17 mouse cellular contexts compared by ENCODE assay signal in the genomic region with DNA sequence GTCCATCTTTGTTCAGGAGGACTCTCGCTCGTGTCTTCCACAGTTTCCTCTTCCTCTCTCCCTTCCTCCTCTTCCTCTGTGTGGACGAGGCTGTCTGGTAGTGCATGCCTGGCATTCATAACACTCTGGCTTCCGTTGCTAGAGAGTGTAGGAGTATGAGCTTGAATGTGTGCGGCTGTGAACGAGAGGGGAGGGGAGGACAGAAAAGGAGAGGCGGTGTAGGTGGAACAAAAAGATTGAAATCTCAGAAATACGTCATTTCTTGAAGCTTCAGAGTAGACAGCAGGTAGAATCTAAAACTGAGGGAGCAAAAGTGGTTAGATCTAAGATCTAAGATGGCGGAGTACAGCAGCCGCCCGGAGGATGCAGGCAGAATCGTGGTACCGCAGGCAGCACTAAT.
A peak's percentile ranks its signal among the peaks of the same experiment; 100 is the strongest.
DNase-seq lines count a peak whose midpoint lies in the region; ATAC-seq and TF ChIP-seq lines count a peak whose summit lies in the region.
"Had no signal": no experiment of that assay in that cellular context is flagged by ENCODE, and none has a peak within 500 bp of the region (broad histone marks: within the 10 kb centered on the region; RNA-seq: fewer than 3 reads in every experiment).

No protein-coding gene starts in this region.

- no peak for ATAC-seq in liver, embryonic 11.5 days (replicated peaks; ENCODE audit: low FRiP score)
- ATAC-seq in liver, embryonic 14.5 days (ENCODE audit: insufficient read depth): no peak

- H3K9me3 ChIP-seq in liver, embryonic 11.5 days (ENCODE audit: control insufficient read depth, low read length): no peaks in the 10 kb centered on the region
- no peaks in the 10 kb centered on the region for H3K9me3 ChIP-seq in liver, embryonic 14.5 days (ENCODE audit: control insufficient read depth, low read length)
- H3K9me3 ChIP-seq: embryonic facial prominence, embryonic 10.5 days; heart, embryonic 10.5 days; limb, embryonic 12.5 days had no signal

- no peak for DNase-seq in liver, embryonic 11.5 days (ENCODE audit: low spot score)
- DNase-seq in liver: no peak
- peak; percentile 80 for DNase-seq in CD4-positive, CD25-positive, alpha-beta regulatory T cell, adult 2 months (ENCODE audit: low read depth, low spot score)
- peak; percentile 54 for DNase-seq in T-cell, adult 2 months (ENCODE audit: low spot score)
- no peak for DNase-seq in liver, embryonic 14.5 days (ENCODE audit: low read depth in 3 of 3, low spot score in 3 of 3)
- no peak for DNase-seq in adrenal gland, adult 8-10 months
- DNase-seq in heart, postnatal 25 days (ENCODE audit: low spot score): no peak
- DNase-seq in testis, postnatal 10 days (ENCODE audit: low spot score): no peak
- DNase-seq: cerebellum, adult 2 months; kidney, adult 9 months; kidney, postnatal 4 days; lung, embryonic 14.5 days; lung, postnatal 36 days; spleen, adult 18-20 months had no signal

- no peak overlapping the region for H3K4me3 ChIP-seq in liver, embryonic 11.5 days (ENCODE audit: low read depth, low read length)
- no peak overlapping the region for H3K4me3 ChIP-seq in liver, embryonic 14.5 days (ENCODE audit: insufficient read depth in 1 of 2, low read depth in 2 of 2, low read length in 2 of 2)
- H3K4me3 ChIP-seq: embryonic facial prominence, embryonic 10.5 days; heart, embryonic 10.5 days; limb, embryonic 12.5 days had no signal

- intact Hi-C loops in heart, postnatal 25 days (cut with DNase I): no loop called here

- H3K36me3 ChIP-seq in liver, embryonic 11.5 days (ENCODE audit: control insufficient read depth, insufficient read depth, low read length): peaks cover 44% of the 10 kb centered on the region
- peaks cover 19% of the 10 kb centered on the region for H3K36me3 ChIP-seq in liver, embryonic 14.5 days (replicated peaks; ENCODE audit: control insufficient read depth, insufficient read depth, low read depth)

- H3K27me3 ChIP-seq in liver, embryonic 11.5 days (replicated peaks; ENCODE audit: control insufficient read depth, insufficient read depth, low read length): no peaks in the 10 kb centered on the region
- no peaks in the 10 kb centered on the region for H3K27me3 ChIP-seq in liver, embryonic 14.5 days (ENCODE audit: control insufficient read depth, insufficient read depth, low read length)
- H3K27me3 ChIP-seq: limb, embryonic 12.5 days had no signal

- peaks cover 15% of the 10 kb centered on the region for H3K4me1 ChIP-seq in liver, embryonic 11.5 days (replicated peaks; ENCODE audit: control insufficient read depth, insufficient read depth, low read length)
- H3K4me1 ChIP-seq in liver, embryonic 14.5 days (replicated peaks; ENCODE audit: control insufficient read depth in 2 of 2, insufficient read depth in 2 of 2, low read length in 1 of 2): peaks cover 18 to 29% of the 10 kb centered on the region in 2 experiments
- H3K4me1 ChIP-seq: embryonic facial prominence, embryonic 10.5 days; heart, embryonic 10.5 days; limb, embryonic 12.5 days had no signal

- no peak overlapping the region for H3K9ac ChIP-seq in liver, embryonic 11.5 days (ENCODE audit: low read depth, low read length)
- peak overlapping the region; percentile 23; the same call in 1 of the 2 replicates for H3K9ac ChIP-seq in liver, embryonic 14.5 days (replicated peaks)
- H3K9ac ChIP-seq: limb, embryonic 12.5 days; lung, embryonic 14.5 days had no signal

- H3K27ac ChIP-seq in liver, embryonic 11.5 days (ENCODE audit: low read depth, low read length): peak overlapping the region; percentile 91
- peak overlapping the region; percentile 33 for H3K27ac ChIP-seq in liver, embryonic 14.5 days
- H3K27ac ChIP-seq: embryonic facial prominence, embryonic 10.5 days; heart, embryonic 10.5 days; limb, embryonic 12.5 days had no signal

- peak overlapping the region; percentile 36 for H3K4me2 ChIP-seq in liver, embryonic 11.5 days
- peak overlapping the region; percentile 54 for H3K4me2 ChIP-seq in liver, embryonic 14.5 days (ENCODE audit: low read depth)
- H3K4me2 ChIP-seq: limb, embryonic 12.5 days; lung, embryonic 14.5 days had no signal

- TF ChIP-seq EP300 in liver, embryonic 14.5 days (IDR thresholded peaks at IDR 0.05; ENCODE audit: low read depth): no peak

- TF ChIP-seq CTCF in liver, embryonic 14.5 days (IDR thresholded peaks at IDR 0.05; ENCODE audit: low read depth): no peak

- 79% methylated on average over 13 of the region's 13 CpGs for WGBS in liver, embryonic 11.5 days
- WGBS in liver, embryonic 14.5 days (ENCODE audit: insufficient replicate concordance): 65% methylated on average over 13 of the region's 13 CpGs

Comparison
In these comparisons a context has a peak if more than half of its experiments do, and no peak if none do; other contexts are left out.
1. DNase-seq: peak in CD4-positive, CD25-positive, alpha-beta regulatory T cell, adult 2 months (single experiment) and T-cell, adult 2 months (single experiment); none in liver, embryonic 11.5 days (single experiment), liver (single experiment), liver, embryonic 14.5 days (0 of 3), adrenal gland, adult 8-10 months (single experiment), heart, postnatal 25 days (single experiment) and testis, postnatal 10 days (single experiment).